Mouse (Mus musculus): ENCODE measurements around the gene Jup.

DNA sequence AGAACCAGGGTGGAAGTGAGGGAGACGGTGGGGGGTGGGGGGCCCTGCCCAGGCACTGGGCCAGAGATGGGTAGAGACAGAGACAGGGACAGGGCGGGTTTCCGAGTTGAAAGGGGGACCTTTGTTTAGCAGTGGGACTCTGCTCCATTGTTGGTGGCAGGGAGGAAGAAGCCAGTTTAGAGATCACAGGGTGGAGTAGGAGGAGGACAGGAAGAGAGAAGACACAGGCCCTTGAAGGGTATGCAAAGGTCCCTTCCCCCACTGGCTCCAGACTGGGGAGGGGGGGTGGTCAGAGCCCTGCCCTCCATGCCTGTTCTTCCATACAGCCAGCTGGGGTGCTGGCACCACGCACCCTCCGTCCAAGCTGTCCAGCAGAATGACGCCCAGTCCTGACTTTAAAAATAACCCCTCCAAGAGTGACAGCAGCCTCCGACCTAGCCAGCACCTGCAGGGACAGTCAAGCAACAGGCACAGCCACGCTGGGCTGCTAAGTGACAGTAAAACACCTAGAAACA, 7.6 kb downstream of the Jup start:
- 0 out of 2 replicates have a peak, but pooled peaks have one; percentile 3 for TF ChIP-seq CTCF (IDR thresholded peaks at IDR 0.05)
- TF ChIP-seq POLR2A (IDR thresholded peaks at IDR 0.05; ENCODE audit: insufficient read depth, low read depth, low read length), result 0 out of 2 replicates have a peak, but pooled peaks have one; percentile 3
- TF ChIP-seq EP300 (IDR thresholded peaks at IDR 0.05; ENCODE audit: insufficient read depth, low read depth, low read length), result peak; percentile 92

All from heart, adult 2 months (tissue).